Mouse (Mus musculus) B cell, adult 2 months (primary cell): ENCODE data around the gene Atad3a.

Experiments
- DNase-seq, 2 experiments: peaks; one replicate each; pipeline ENCODE4 v3.0.0; 2022

Gene Atad3a

GRCm38 (mm10) chr4:155739152-155739551 lies 21.7 kb downstream of the Atad3a start:
- DNase-seq, result no peak

- DNase-seq, result no peak
Measured at GRCm38 (mm10) chr4:155738262-155738661, 22.6 kb downstream of the Atad3a start.

- no peak for DNase-seq
Measured at GRCm38 (mm10) chr4:155736421-155736820, 24.5 kb downstream of the Atad3a start.

- DNase-seq, result peak; percentile 10 to 11
Measured at GRCm38 (mm10) chr4:155735788-155736187, 25.1 kb downstream of the Atad3a start.

GRCm38 (mm10) chr4:155734951-155735702 lies 25.8 kb downstream of the Atad3a start:
- peak; percentile 45 to 46 for DNase-seq

GRCm38 (mm10) chr4:155734350-155734941 lies 26.4 kb downstream of the Atad3a start, which contains the start of gene Tmem240:
Gene Tmem240, plus strand, starts transcription at chr4:155734800.
- peak; percentile 51 to 53 for DNase-seq

- no peak for DNase-seq
Measured at GRCm38 (mm10) chr4:155733267-155733666, 27.6 kb downstream of the Atad3a start.

GRCm38 (mm10) chr4:155727993-155728392 lies 32.9 kb downstream of the Atad3a start:
- DNase-seq, result no peak

- DNase-seq, result peak; percentile 58 to 64
Measured at GRCm38 (mm10) chr4:155721668-155722083, 39.2 kb downstream of the Atad3a start.

- no peak for DNase-seq
Measured at GRCm38 (mm10) chr4:155710521-155711252, 50.2 kb downstream of the Atad3a start.

GRCm38 (mm10) chr4:155708988-155709387 lies 51.9 kb downstream of the Atad3a start:
- DNase-seq, result no peak

- DNase-seq, result no peak
Measured at GRCm38 (mm10) chr4:155708582-155708981, 52.3 kb downstream of the Atad3a start.

- no peak for DNase-seq
Measured at GRCm38 (mm10) chr4:155705592-155705929, 55.3 kb downstream of the Atad3a start.

GRCm38 (mm10) chr4:155704721-155705591 lies 55.9 kb downstream of the Atad3a start, which contains the start of gene Ssu72:
Gene Ssu72, plus strand, starts transcription at chr4:155704800.
- DNase-seq, result peak; percentile 93 to 96

GRCm38 (mm10) chr4:155703425-155703929 lies 57.4 kb downstream of the Atad3a start:
- DNase-seq, result no peak

- DNase-seq, result peak; percentile 40 to 45
Measured at GRCm38 (mm10) chr4:155700425-155700824, 60.5 kb downstream of the Atad3a start.

GRCm38 (mm10) chr4:155696261-155697255 lies 64.3 kb downstream of the Atad3a start:
- no peak for DNase-seq

- no peak for DNase-seq
Measured at GRCm38 (mm10) chr4:155695531-155696062, 65.3 kb downstream of the Atad3a start.

- peak; percentile 73 to 79 for DNase-seq
Measured at GRCm38 (mm10) chr4:155694482-155695401, 66.2 kb downstream of the Atad3a start.

- DNase-seq, result peak; percentile 70 to 71
Measured at GRCm38 (mm10) chr4:155694111-155694481, 66.8 kb downstream of the Atad3a start, which contains the start of gene Fndc10. Gene Fndc10, plus strand, starts transcription at chr4:155694342.
